In the genomic region with DNA sequence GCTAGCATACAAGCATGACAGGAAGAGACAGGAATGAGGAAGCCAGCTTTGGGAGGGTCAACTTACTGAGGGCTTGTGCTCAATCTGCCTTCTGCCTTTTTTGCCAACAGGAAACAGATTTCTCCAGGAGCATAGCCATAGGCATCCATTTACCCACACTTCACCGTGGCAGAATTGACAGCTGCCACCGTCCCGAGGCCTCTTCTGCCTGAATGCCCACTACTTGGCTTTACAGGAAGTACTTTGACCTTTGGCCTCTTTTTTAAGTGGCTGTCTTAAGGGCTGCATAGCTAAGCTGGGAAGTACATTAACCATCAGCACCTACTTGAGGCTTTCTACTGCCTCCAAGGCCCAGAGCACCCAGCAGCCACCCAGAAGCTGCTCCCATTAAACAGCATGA, we compare ENCODE assay signal across 27 mouse cellular contexts.
DNase-seq lines count a peak whose midpoint lies in the region; ATAC-seq lines count a peak whose summit lies in the region.
"Had no signal": no experiment of that assay in that cellular context is flagged by ENCODE, and none has a peak within 500 bp of the region (broad histone marks: within the 10 kb centered on the region; RNA-seq: fewer than 3 reads in every experiment).

No protein-coding gene starts in this region.

- H3K4me2 ChIP-seq in kidney, embryonic 15.5 days: no peak overlapping the region
- H3K4me2 ChIP-seq: embryonic facial prominence, embryonic 15.5 days; forebrain, embryonic 12.5 days; heart, embryonic 15.5 days; hindbrain, embryonic 12.5 days; intestine, embryonic 15.5 days; midbrain, embryonic 12.5 days; stomach, embryonic 15.5 days had no signal

- 0 out of 2 replicates have a peak, but pooled peaks cover 13% of the 10 kb centered on the region for H3K4me1 ChIP-seq in kidney, embryonic 15.5 days
- H3K4me1 ChIP-seq: embryonic facial prominence, embryonic 15.5 days; forebrain, embryonic 12.5 days; hindbrain, embryonic 12.5 days; intestine, embryonic 15.5 days; megakaryocyte, embryonic 14.5 days; midbrain, embryonic 12.5 days; stomach, embryonic 15.5 days had no signal

- 12% methylated on average over 3 of the region's 3 CpGs for WGBS in kidney, embryonic 15.5 days

- H3K27me3 ChIP-seq in kidney, embryonic 15.5 days: no peaks in the 10 kb centered on the region
- H3K27me3 ChIP-seq: CH12.LX; embryonic facial prominence, embryonic 15.5 days; forebrain, embryonic 12.5 days; heart, embryonic 15.5 days; hindbrain, embryonic 12.5 days; intestine, embryonic 15.5 days; megakaryocyte, embryonic 14.5 days; midbrain, embryonic 12.5 days; stomach, embryonic 15.5 days had no signal

- H3K27ac ChIP-seq in kidney, embryonic 15.5 days: no peak overlapping the region
- H3K27ac ChIP-seq: embryonic facial prominence, embryonic 10.5 days; embryonic facial prominence, embryonic 15.5 days; forebrain, embryonic 12.5 days; heart, embryonic 15.5 days; hindbrain, embryonic 12.5 days; hindbrain, postnatal 0 days; intestine, embryonic 15.5 days; liver, embryonic 14.5 days; midbrain, embryonic 12.5 days; stomach, embryonic 15.5 days had no signal

- H3K36me3 ChIP-seq in kidney, embryonic 15.5 days: no peaks in the 10 kb centered on the region
- H3K36me3 ChIP-seq: embryonic facial prominence, embryonic 10.5 days; embryonic facial prominence, embryonic 15.5 days; forebrain, embryonic 12.5 days; heart, embryonic 15.5 days; hindbrain, embryonic 12.5 days; intestine, embryonic 15.5 days; midbrain, embryonic 12.5 days; stomach, embryonic 15.5 days had no signal

- H3K9ac ChIP-seq in kidney, embryonic 15.5 days: no peak overlapping the region
- H3K9ac ChIP-seq: embryonic facial prominence, embryonic 15.5 days; forebrain, embryonic 12.5 days; forebrain, postnatal 0 days; heart, embryonic 15.5 days; hindbrain, embryonic 12.5 days; intestine, embryonic 15.5 days; liver, embryonic 14.5 days; midbrain, embryonic 12.5 days; stomach, embryonic 15.5 days had no signal

- ATAC-seq in cerebellum, adult (ENCODE audit: insufficient number of reproducible peaks, low FRiP score, low TSS enrichment): no peak
- no peak for ATAC-seq in kidney, embryonic 15.5 days (replicated peaks; ENCODE audit: low FRiP score)
- ATAC-seq: activated CD4-positive, CD25-positive, alpha-beta regulatory T cell, adult 4 months; forebrain, postnatal 0 days; hindbrain, postnatal 0 days; intestine, embryonic 15.5 days had no signal

- DNase-seq in cerebellum, postnatal 10 days: peak; percentile 67 to 68
- DNase-seq in kidney, adult 11 months: peak; percentile 6
- DNase-seq in retina, postnatal 1 day: peak; percentile 25
- no peak for DNase-seq in retina, embryonic 14.5 days (ENCODE audit: low spot score)
- no peak for DNase-seq in thymus, postnatal 25 days
- DNase-seq in urinary bladder, postnatal 10 days (ENCODE audit: low spot score): no peak
- DNase-seq: adrenal gland, adult 2 months; cerebellum, adult 9-10 months; forebrain, postnatal 0 days; layer of hippocampus, adult 9-11 months; liver; right cerebral cortex, postnatal 25 days had no signal

- H3K9me3 ChIP-seq in kidney, embryonic 15.5 days (replicated peaks): no peaks in the 10 kb centered on the region
- H3K9me3 ChIP-seq: embryonic facial prominence, embryonic 10.5 days; embryonic facial prominence, embryonic 15.5 days; forebrain, embryonic 12.5 days; heart, embryonic 15.5 days; hindbrain, embryonic 12.5 days; intestine, embryonic 15.5 days; midbrain, embryonic 12.5 days; stomach, embryonic 15.5 days had no signal

- no peak overlapping the region for H3K4me3 ChIP-seq in kidney, embryonic 15.5 days (replicated peaks)
- H3K4me3 ChIP-seq: embryonic facial prominence, embryonic 10.5 days; embryonic facial prominence, embryonic 15.5 days; forebrain, embryonic 12.5 days; heart, embryonic 15.5 days; hindbrain, embryonic 12.5 days; intestine, embryonic 15.5 days; megakaryocyte, embryonic 14.5 days; midbrain, embryonic 12.5 days; stomach, embryonic 15.5 days had no signal

Comparison
In these comparisons a context has a peak if more than half of its experiments do, and no peak if none do; other contexts are left out.
1. DNase-seq: peak in cerebellum, postnatal 10 days (2 of 2), kidney, adult 11 months (single experiment) and retina, postnatal 1 day (single experiment); none in retina, embryonic 14.5 days (single experiment), thymus, postnatal 25 days (single experiment) and urinary bladder, postnatal 10 days (single experiment).